Comparison of ENCODE assay signal across 8 mouse cellular contexts in genomic region chr1:171263666-171264461, GRCm38 (mm10). TPM values are rescaled to one million over a fixed set of nuclear protein-coding genes. Genes with fewer than 3 reads are reported as not detected.
DNase-seq lines count a peak whose midpoint lies in the region; ATAC-seq and TF ChIP-seq lines count a peak whose summit lies in the region.

No protein-coding gene starts in this region.

- DNase-seq in kidney, postnatal 10 days: peak; percentile 52
- no peak for DNase-seq in kidney, adult 18-20 months
- no peak for DNase-seq in heart, postnatal 0 days (ENCODE audit: low spot score)
- no peak for DNase-seq in midbrain, postnatal 0 days (ENCODE audit: low spot score)
- no peak for DNase-seq in left cerebral cortex, adult 9 months (ENCODE audit: low spot score in 2 of 2)
- no peak for DNase-seq in retina, embryonic 14.5 days (ENCODE audit: low spot score)

- H3K4me2 ChIP-seq in heart, postnatal 0 days (ENCODE audit: low read depth, low read length): peak overlapping the region; percentile 64
- peak overlapping the region; percentile 32; the same call in 1 of the 2 replicates for H3K4me2 ChIP-seq in midbrain, postnatal 0 days (ENCODE audit: low read depth, low read length, poor library complexity, severe bottlenecking)

- ATAC-seq in heart, postnatal 0 days (ENCODE audit: insufficient read depth, low read depth): no peak
- no peak for ATAC-seq in midbrain, postnatal 0 days (ENCODE audit: low FRiP score)
- ATAC-seq in cerebellum, adult (ENCODE audit: insufficient number of reproducible peaks, low FRiP score, low TSS enrichment): no peak

- H3K9ac ChIP-seq in heart, postnatal 0 days (replicated peaks; ENCODE audit: low read depth, low read length): no peak overlapping the region
- no peak overlapping the region for H3K9ac ChIP-seq in midbrain, postnatal 0 days (replicated peaks; ENCODE audit: low read length, poor library complexity, severe bottlenecking)

- H3K36me3 ChIP-seq in heart, postnatal 0 days (replicated peaks; ENCODE audit: control insufficient read depth, insufficient read depth, low read length): no peaks in the 10 kb centered on the region
- H3K36me3 ChIP-seq in midbrain, postnatal 0 days (ENCODE audit: insufficient read depth, low read length): no peaks in the 10 kb centered on the region

- no peak overlapping the region for H3K4me3 ChIP-seq in brown adipose tissue, adult 24 weeks (ENCODE audit: insufficient read depth, low read depth, low read length)
- H3K4me3 ChIP-seq in heart, postnatal 0 days (ENCODE audit: low read depth, low read length): no peak overlapping the region
- H3K4me3 ChIP-seq in midbrain, postnatal 0 days (ENCODE audit: low read depth, low read length): no peak overlapping the region

- no peak for TF ChIP-seq EP300 in heart, postnatal 0 days (IDR thresholded peaks at IDR 0.05; ENCODE audit: low read depth)

- no peaks in the 10 kb centered on the region for H3K27me3 ChIP-seq in heart, postnatal 0 days (ENCODE audit: control insufficient read depth, insufficient read depth, low read length)
- H3K27me3 ChIP-seq in midbrain, postnatal 0 days (ENCODE audit: insufficient read depth, low read length): no peaks in the 10 kb centered on the region

- WGBS in heart, postnatal 0 days: 65% methylated on average over 3 of the region's 3 CpGs
- whole genome bisulfite sequencing in midbrain, postnatal 0 days: 84% methylated on average over 3 of the region's 3 CpGs

- peak; percentile 30; the same call in 1 of the 2 replicates for TF ChIP-seq CTCF in heart, postnatal 0 days (IDR thresholded peaks at IDR 0.05; ENCODE audit: low read depth)
- peak; percentile 40 for TF ChIP-seq CTCF in midbrain, postnatal 0 days (IDR thresholded peaks at IDR 0.05)

- H3K9me3 ChIP-seq in heart, postnatal 0 days (replicated peaks; ENCODE audit: control insufficient read depth, low read length): no peaks in the 10 kb centered on the region
- no peaks in the 10 kb centered on the region for H3K9me3 ChIP-seq in midbrain, postnatal 0 days (ENCODE audit: low read length)

- H3K27ac ChIP-seq in brown adipose tissue, adult 24 weeks (replicated peaks; ENCODE audit: low read depth, low read length): peak overlapping the region; percentile 67
- peak overlapping the region; percentile 97 for H3K27ac ChIP-seq in heart, postnatal 0 days (ENCODE audit: low read depth)
- H3K27ac ChIP-seq in midbrain, postnatal 0 days (ENCODE audit: low read depth, low read length): peak overlapping the region; percentile 59

- H3K4me1 ChIP-seq in brown adipose tissue, adult 24 weeks (ENCODE audit: control insufficient read depth, insufficient read depth, insufficient read length, low read length): peaks cover 4% of the 10 kb centered on the region; the same call in 1 of the 2 replicates
- peaks cover 9% of the 10 kb centered on the region for H3K4me1 ChIP-seq in heart, postnatal 0 days (ENCODE audit: control insufficient read depth, insufficient read depth)
- H3K4me1 ChIP-seq in midbrain, postnatal 0 days (ENCODE audit: insufficient read depth, low read length): peaks cover 5% of the 10 kb centered on the region; the same call in 1 of the 2 replicates

RNA-seq across cellular contexts. Expression of gene B4galt3, which starts 6.3 kb away (rescaled TPM):
- polyA plus RNA-seq in brown adipose tissue, adult 24 weeks (2012; ENCODE audit: insufficient read depth, insufficient read length, missing spikeins): 11.3 and 12.1 TPM in 2 replicates
- total RNA-seq in heart, postnatal 0 days (2014; rRNA removed; ENCODE audit: low replicate concordance): 28.9 and 55.0 TPM in 2 replicates
- polyA plus RNA-seq in heart, postnatal 0 days (2015; fragmentation: Nextera tagmentation; extraction: Ambion mirVana): 32.6 and 34.3 TPM in 2 replicates
- total RNA-seq in midbrain, postnatal 0 days (2014; rRNA removed): 77.0 and 94.9 TPM in 2 replicates
- polyA plus RNA-seq in midbrain, postnatal 0 days (2015; fragmentation: Nextera tagmentation; extraction: Ambion mirVana): 109 and 110 TPM in 2 replicates

RNA-seq across cellular contexts. Expression of gene Ndufs2, which starts 12.7 kb away (rescaled TPM):
- polyA plus RNA-seq in brown adipose tissue, adult 24 weeks (2012; ENCODE audit: insufficient read depth, insufficient read length, missing spikeins): 1,478 and 1,710 TPM in 2 replicates
- 962 and 1,127 TPM in 2 replicates for total RNA-seq in heart, postnatal 0 days (2014; rRNA removed; ENCODE audit: low replicate concordance)
- 998 and 1,009 TPM in 2 replicates for polyA plus RNA-seq in heart, postnatal 0 days (2015; fragmentation: Nextera tagmentation; extraction: Ambion mirVana)
- 224 and 230 TPM in 2 replicates for total RNA-seq in midbrain, postnatal 0 days (2014; rRNA removed)
- 221 and 244 TPM in 2 replicates for polyA plus RNA-seq in midbrain, postnatal 0 days (2015; fragmentation: Nextera tagmentation; extraction: Ambion mirVana)

RNA-seq across cellular contexts. Expression of gene Adamts4, which starts 13.6 kb away (rescaled TPM):
- polyA plus RNA-seq in brown adipose tissue, adult 24 weeks (2012; ENCODE audit: insufficient read depth, insufficient read length, missing spikeins): 0.50 and 1.2 TPM in 2 replicates
- 4.1 and 5.5 TPM in 2 replicates for total RNA-seq in heart, postnatal 0 days (2014; rRNA removed; ENCODE audit: low replicate concordance)
- 3.8 and 3.9 TPM in 2 replicates for polyA plus RNA-seq in heart, postnatal 0 days (2015; fragmentation: Nextera tagmentation; extraction: Ambion mirVana)
- total RNA-seq in midbrain, postnatal 0 days (2014; rRNA removed): 5.2 and 8.2 TPM in 2 replicates
- 3.4 and 4.2 TPM in 2 replicates for polyA plus RNA-seq in midbrain, postnatal 0 days (2015; fragmentation: Nextera tagmentation; extraction: Ambion mirVana)

RNA-seq across cellular contexts. Expression of gene Ppox, which starts 17.1 kb away (rescaled TPM):
- polyA plus RNA-seq in brown adipose tissue, adult 24 weeks (2012; ENCODE audit: insufficient read depth, insufficient read length, missing spikeins): 12.3 and 15.2 TPM in 2 replicates
- 32.7 and 52.4 TPM in 2 replicates for total RNA-seq in heart, postnatal 0 days (2014; rRNA removed; ENCODE audit: low replicate concordance)
- polyA plus RNA-seq in heart, postnatal 0 days (2015; fragmentation: Nextera tagmentation; extraction: Ambion mirVana): 24.3 and 24.6 TPM in 2 replicates
- 36.5 and 45.9 TPM in 2 replicates for total RNA-seq in midbrain, postnatal 0 days (2014; rRNA removed)
- polyA plus RNA-seq in midbrain, postnatal 0 days (2015; fragmentation: Nextera tagmentation; extraction: Ambion mirVana): 31.3 and 32.6 TPM in 2 replicates

RNA-seq across cellular contexts. Expression of gene Usp21, which starts 23.9 kb away (rescaled TPM):
- 11.7 and 14.7 TPM in 2 replicates for polyA plus RNA-seq in brown adipose tissue, adult 24 weeks (2012; ENCODE audit: insufficient read depth, insufficient read length, missing spikeins)
- 20.0 and 27.3 TPM in 2 replicates for total RNA-seq in heart, postnatal 0 days (2014; rRNA removed; ENCODE audit: low replicate concordance)
- 30.6 and 32.3 TPM in 2 replicates for polyA plus RNA-seq in heart, postnatal 0 days (2015; fragmentation: Nextera tagmentation; extraction: Ambion mirVana)
- 59.5 and 65.9 TPM in 2 replicates for total RNA-seq in midbrain, postnatal 0 days (2014; rRNA removed)
- polyA plus RNA-seq in midbrain, postnatal 0 days (2015; fragmentation: Nextera tagmentation; extraction: Ambion mirVana): 81.0 and 82.6 TPM in 2 replicates
